Mouse (Mus musculus) embryonic facial prominence, embryonic 15.5 days (tissue): ENCODE data around the gene Aspscr1. TPM values are rescaled to one million over a fixed set of nuclear protein-coding genes. Genes with fewer than 3 reads are reported as not detected.

ENCODE experiments used
- ATAC-seq: fragments of 200-750 bp; cut with Nextera tagmentation; 2 replicates; pipeline ENCODE4 v1.8.0; 2017; ENCODE audit warnings: low read depth, moderate TSS enrichment; ENCODE audit not compliant: insufficient number of reproducible peaks, low FRiP score, low TSS enrichment
- H3K27ac ChIP-seq: fragments of 300-500 bp; sonication (generic); replicated peaks from 2 replicates; pipeline ENCODE4 v1.5.1; 2015; ENCODE audit warnings: mild to moderate bottlenecking, inconsistent platforms
- H3K27me3 ChIP-seq: fragments of 300-500 bp; sonication (generic); 2 replicates; pipeline ENCODE4 v1.6.1; 2015; ENCODE audit warnings: inconsistent platforms
- H3K36me3 ChIP-seq: fragments of 300-500 bp; sonication (generic); 2 replicates; pipeline ENCODE4 v1.6.1; 2015; ENCODE audit warnings: mild to moderate bottlenecking, inconsistent platforms
- H3K4me1 ChIP-seq: fragments of 300-500 bp; sonication (generic); 2 replicates; pipeline ENCODE4 v1.6.1; 2015; ENCODE audit warnings: inconsistent platforms
- H3K4me2 ChIP-seq: fragments of 300-500 bp; sonication (generic); replicated peaks from 2 replicates; pipeline ENCODE4 v1.6.1; 2015; ENCODE audit warnings: mild to moderate bottlenecking, inconsistent platforms
- H3K4me3 ChIP-seq: fragments of 300-500 bp; sonication (generic); replicated peaks from 2 replicates; pipeline ENCODE4 v1.5.1; 2015; ENCODE audit warnings: mild to moderate bottlenecking, inconsistent platforms
- H3K9ac ChIP-seq: fragments of 300-500 bp; sonication (generic); 2 replicates; pipeline ENCODE4 v1.6.1; 2015; ENCODE audit warnings: inconsistent platforms
- H3K9me3 ChIP-seq: fragments of 300-500 bp; sonication (generic); replicated peaks from 2 replicates; pipeline ENCODE4 v1.6.1; 2016; ENCODE audit warnings: inconsistent platforms
- WGBS: fragments of 180-500 bp; shearing (Covaris S2); methylation state at CpG from one replicate; pipeline ENCODE4 v1.1.7; 2015; 5-methylcytosine and 5-hydroxymethylcytosine counted together
- microRNA-seq: library from miRNA; unstranded; fragments of <30 nt; microRNA quantifications from one replicate; pipeline ENCODE4, GENCODE M21; 2016; ENCODE audit warnings: borderline number of aligned reads
- polyA plus RNA-seq: library from polyadenylated mRNA; unstranded; fragments of >200 nt; fragmentation: Nextera tagmentation; extraction: Ambion mirVana; gene quantifications from 2 replicates; pipeline ENCODE4 v1.2.1, GENCODE M21; 2015

Gene Aspscr1
- polyA plus RNA-seq, 1 experiment from 2014 or later = 120 TPM

DNA sequence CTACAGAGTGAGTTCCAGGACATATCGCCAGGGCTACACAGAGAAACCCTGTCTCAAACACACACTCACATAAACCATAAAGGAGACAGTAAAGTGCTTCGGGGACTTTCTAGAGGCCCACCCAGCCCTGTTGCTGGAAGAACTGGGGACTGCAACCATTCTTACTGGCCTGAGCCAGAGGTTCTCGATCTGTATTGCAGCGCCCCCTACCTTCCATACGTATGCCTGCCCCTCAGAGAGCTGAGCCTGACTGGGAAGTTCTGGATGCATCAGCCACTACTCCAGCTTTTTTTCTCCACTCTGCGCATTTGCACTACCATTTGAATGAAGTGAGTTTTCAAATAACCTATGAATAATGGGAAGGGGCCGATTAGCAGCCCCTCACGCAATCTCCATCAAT is 76.7 kb downstream of the Aspscr1 start:
- Histone ChIP-seq H3K9me3 (no peaks in the 10 kb centered on the region), H3K36me3 (no peaks in the 10 kb centered on the region), H3K4me2 (no peak overlapping the region), H3K4me3 (no peak overlapping the region), H3K9ac (no peak overlapping the region), H3K27ac (no peak overlapping the region), H3K27me3 (no peaks in the 10 kb centered on the region), H3K4me1 (no peaks in the 10 kb centered on the region)
- WGBS = 65% methylated on average over 8 of the region's 8 CpGs
- no peak for ATAC-seq

GRCm38 (mm10) chr11:120751606-120752005 is 78.8 kb downstream of the Aspscr1 start:
- H3K4me2 ChIP-seq = no peak overlapping the region
- no peaks in the 10 kb centered on the region for H3K27me3 ChIP-seq
- no peaks in the 10 kb centered on the region for H3K36me3 ChIP-seq
- no peak for ATAC-seq
- no peaks in the 10 kb centered on the region for H3K4me1 ChIP-seq
- 58% methylated on average over 4 of the region's 4 CpGs for WGBS
- H3K9ac ChIP-seq = no peak overlapping the region
- no peak overlapping the region for H3K27ac ChIP-seq
- no peaks in the 10 kb centered on the region for H3K9me3 ChIP-seq
- H3K4me3 ChIP-seq = no peak overlapping the region

Small RNAs within 50 kb of the gene (microRNA-seq; reads per million reads assigned to microRNA genes)
- 0.86 reads per million for gene Mir6936

Other genes starting within 250 kb of the Aspscr1 start
- 34.1 and 36.3 TPM in 2 replicates for gene Nploc4, start 235.3 kb upstream of the Aspscr1 start, polyA plus RNA-seq
- 1.9 and 2.1 TPM in 2 replicates for gene Tspan10, start 230.3 kb upstream of the Aspscr1 start, polyA plus RNA-seq
- 0.26 and 0.31 TPM in 2 replicates for gene Pde6g, start 219.5 kb upstream of the Aspscr1 start, polyA plus RNA-seq
- gene Oxld1, start 214.9 kb upstream of the Aspscr1 start, polyA plus RNA-seq = 14.0 and 15.5 TPM in 2 replicates
- 32.4 and 38.5 TPM in 2 replicates for gene Ccdc137, start 214.9 kb upstream of the Aspscr1 start, polyA plus RNA-seq
- gene Arl16, start 205.4 kb upstream of the Aspscr1 start, polyA plus RNA-seq = 57.1 and 57.8 TPM in 2 replicates
- gene Mrpl12, start 188.4 kb upstream of the Aspscr1 start, polyA plus RNA-seq = 118 and 126 TPM in 2 replicates
- gene Slc25a10, start 181.1 kb upstream of the Aspscr1 start, polyA plus RNA-seq = 47.3 and 53.6 TPM in 2 replicates
- 0.60 TPM in 2 replicates for gene Gcgr, start 142.3 kb upstream of the Aspscr1 start, polyA plus RNA-seq
- 235 and 237 TPM in 2 replicates for gene Mcrip1, start 123.2 kb upstream of the Aspscr1 start, polyA plus RNA-seq
- gene Ppp1r27, start 121.8 kb upstream of the Aspscr1 start, polyA plus RNA-seq = 1.8 and 2.3 TPM in 2 replicates
- gene P4hb, start 99.7 kb upstream of the Aspscr1 start, polyA plus RNA-seq = 831 and 838 TPM in 2 replicates
- gene Arhgdia, start 91.3 kb upstream of the Aspscr1 start, polyA plus RNA-seq = 593 and 594 TPM in 2 replicates
- gene Alyref, start 74.6 kb upstream of the Aspscr1 start, polyA plus RNA-seq = 420 and 426 TPM in 2 replicates
- gene Anapc11, start 74.6 kb upstream of the Aspscr1 start, polyA plus RNA-seq = 219 and 224 TPM in 2 replicates
- gene Npb, start 64.5 kb upstream of the Aspscr1 start, polyA plus RNA-seq = 1.8 and 1.9 TPM in 2 replicates
- gene Pcyt2, start 55.0 kb upstream of the Aspscr1 start, polyA plus RNA-seq = 141 TPM in 2 replicates
- 34.7 and 35.0 TPM in 2 replicates for gene Sirt7, start 47.7 kb upstream of the Aspscr1 start, polyA plus RNA-seq
- 36.4 and 38.7 TPM in 2 replicates for gene Mafg, start 39.4 kb upstream of the Aspscr1 start, polyA plus RNA-seq
- gene Pycr1, start 29.2 kb upstream of the Aspscr1 start, polyA plus RNA-seq = 53.8 and 54.5 TPM in 2 replicates
- gene Myadml2, start 24.8 kb upstream of the Aspscr1 start, polyA plus RNA-seq = 1.0 and 1.6 TPM in 2 replicates
- 6.2 and 7.4 TPM in 2 replicates for gene Notum, start 11.8 kb upstream of the Aspscr1 start, polyA plus RNA-seq
- 145 and 157 TPM in 2 replicates for gene Cenpx, start 40.8 kb downstream of the Aspscr1 start, polyA plus RNA-seq
- gene Lrrc45, start 41.0 kb downstream of the Aspscr1 start, polyA plus RNA-seq = 69.7 and 82.2 TPM in 2 replicates
- gene Rac3, start 48.5 kb downstream of the Aspscr1 start, polyA plus RNA-seq = 64.5 and 75.4 TPM in 2 replicates
- 35.9 and 36.6 TPM in 2 replicates for gene Dcxr, start 54.3 kb downstream of the Aspscr1 start, polyA plus RNA-seq
- gene Cbr2, start 59.1 kb downstream of the Aspscr1 start, polyA plus RNA-seq = 193 and 315 TPM in 2 replicates
- 3.8 and 5.9 TPM in 2 replicates for gene Hmga1b, start 89.8 kb downstream of the Aspscr1 start, polyA plus RNA-seq
- 56.0 and 62.0 TPM in 2 replicates for gene Rfng, start 111.2 kb downstream of the Aspscr1 start, polyA plus RNA-seq
- 205 and 214 TPM in 2 replicates for gene Gps1, start 111.3 kb downstream of the Aspscr1 start, polyA plus RNA-seq
- 61.4 and 64.4 TPM in 2 replicates for gene Dus1l, start 123.4 kb downstream of the Aspscr1 start, polyA plus RNA-seq
- gene Fasn, start 151.6 kb downstream of the Aspscr1 start, polyA plus RNA-seq = 46.2 and 48.8 TPM in 2 replicates